Mouse (Mus musculus) megakaryocyte, embryonic 14.5 days (primary cell): Measurements from ENCODE around the gene Bmp3.

Experiments
- FLI1 ChIP-seq: IDR thresholded peaks from 2 replicates; pipeline ENCODE4 v1.6.1; 2012; ENCODE audit warnings: low read length, inconsistent platforms, mixed read lengths
- GATA1 ChIP-seq: IDR thresholded peaks from 3 replicates; pipeline ENCODE4 v1.6.1; 2012; ENCODE audit warnings: mixed read lengths, low read length, inconsistent platforms, borderline replicate concordance

DNA sequence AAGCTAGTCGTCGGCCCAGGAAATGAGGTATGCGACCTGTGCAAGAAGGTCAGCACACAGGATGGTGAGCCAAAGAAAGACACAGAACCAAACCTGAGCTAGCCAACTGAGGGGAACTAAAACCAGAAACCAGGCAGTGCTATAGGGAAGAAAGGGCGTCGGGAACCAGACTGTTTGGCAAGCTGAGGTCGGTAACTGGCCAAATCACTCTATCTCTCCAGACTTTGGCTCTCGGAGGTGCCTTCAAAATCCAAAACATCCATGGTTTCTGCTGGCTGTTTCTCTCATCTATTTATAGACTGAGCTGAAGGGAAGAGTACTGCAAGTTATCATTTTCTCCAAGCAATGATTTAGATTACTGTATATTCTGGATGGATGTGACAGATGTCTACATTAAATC is 47.2 kb upstream of the Bmp3 start:
- TF ChIP-seq GATA1: no peak
- TF ChIP-seq FLI1: no peak
